Mouse (Mus musculus) bone marrow, adult 2 months (tissue): ENCODE results near the gene 1700014D04Rik.

ENCODE experiments used
- CTCF ChIP-seq: fragments of 200-500 bp; IDR thresholded peaks from 2 replicates; pipeline ENCODE4 v1.5.1; 2011; ENCODE audit warnings: low read length, control low read depth; ENCODE audit not compliant: control insufficient read depth, insufficient read depth
- POLR2A ChIP-seq: fragments of 200-500 bp; IDR thresholded peaks from 2 replicates; pipeline ENCODE4 v1.6.1; 2011; ENCODE audit warnings: low read depth, mild to moderate bottlenecking, control low read depth, low read length, borderline replicate concordance; ENCODE audit not compliant: control insufficient read depth

DNA sequence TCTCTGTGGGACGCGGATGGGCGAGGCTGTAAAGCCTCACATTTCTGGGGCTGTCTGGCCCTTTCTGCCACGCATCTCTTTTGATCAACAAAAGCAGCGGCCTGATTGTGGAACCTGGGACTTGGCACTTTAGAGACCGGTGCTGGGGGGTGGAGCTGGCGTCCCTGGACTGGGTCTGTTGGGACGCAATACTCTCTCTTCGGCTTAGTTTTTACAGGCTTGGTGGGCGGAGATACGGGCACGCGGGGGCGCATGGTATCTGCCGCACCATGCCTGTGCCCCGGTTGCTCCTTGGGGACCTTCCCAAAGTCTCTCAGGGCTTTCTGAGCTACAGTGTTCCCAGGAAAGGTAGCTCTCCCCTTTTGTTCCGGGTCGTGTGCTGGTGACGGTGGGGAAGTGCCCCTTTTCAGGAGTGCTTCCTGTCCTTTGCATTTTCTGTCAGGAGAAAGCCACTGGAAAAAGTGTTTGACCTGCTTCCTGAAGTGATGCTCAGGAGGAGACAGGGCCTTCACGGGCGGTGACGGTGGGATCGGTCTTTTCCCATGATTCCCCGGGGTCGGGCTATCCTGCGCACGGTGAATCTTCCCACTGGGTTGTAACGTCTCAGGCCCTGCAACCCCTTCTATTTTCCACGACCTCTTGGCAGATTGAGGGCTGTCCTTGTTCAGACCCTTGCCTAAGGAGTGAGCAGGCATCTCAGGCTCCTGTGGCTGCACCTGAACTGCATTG is 20.2 kb downstream of the 1700014D04Rik start:
- TF ChIP-seq CTCF, result no peak
- TF ChIP-seq POLR2A, result no peak
